Comparison of ENCODE assay signal across 11 mouse cellular contexts in genomic region chr2:27471170-27471584, GRCm38 (mm10). TPM values are rescaled to one million over a fixed set of nuclear protein-coding genes. Genes with fewer than 3 reads are reported as not detected.
DNase-seq lines count a peak whose midpoint lies in the region; ATAC-seq and TF ChIP-seq lines count a peak whose summit lies in the region.
"Had no signal": no experiment of that assay in that cellular context is flagged by ENCODE, and none has a peak within 500 bp of the region (broad histone marks: within the 10 kb centered on the region; RNA-seq: fewer than 3 reads in every experiment).

No protein-coding gene starts in this region.

- H3K4me3 ChIP-seq in megakaryocyte, embryonic 14.5 days (replicated peaks): peak overlapping the region; percentile 83
- no peak overlapping the region for H3K4me3 ChIP-seq in intestine, embryonic 16.5 days (ENCODE audit: low read length)
- no peak overlapping the region for H3K4me3 ChIP-seq in myocyte
- H3K4me3 ChIP-seq: heart, adult 2 months had no signal

- H3K4me1 ChIP-seq in megakaryocyte, embryonic 14.5 days: peaks cover 83% of the 10 kb centered on the region
- peaks cover 68% of the 10 kb centered on the region for H3K4me1 ChIP-seq in intestine, embryonic 16.5 days (ENCODE audit: control insufficient read depth, insufficient read depth, low read length)

- ATAC-seq in megakaryocyte, adult 5-6 weeks (ENCODE audit: poor library complexity, severe bottlenecking): no peak
- no peak for ATAC-seq in intestine, embryonic 16.5 days

- no peaks in the 10 kb centered on the region for H3K27me3 ChIP-seq in megakaryocyte, embryonic 14.5 days (replicated peaks)
- no peaks in the 10 kb centered on the region for H3K27me3 ChIP-seq in intestine, embryonic 16.5 days (replicated peaks; ENCODE audit: control insufficient read depth, insufficient read depth, low read length)
- no peaks in the 10 kb centered on the region for H3K27me3 ChIP-seq in myocyte (ENCODE audit: control insufficient read depth, insufficient read depth, insufficient read length)

- no peak overlapping the region for H3K4me2 ChIP-seq in intestine, embryonic 16.5 days (ENCODE audit: low read depth, low read length)
- H3K4me2 ChIP-seq in myocyte (ENCODE audit: low read depth): peak overlapping the region; percentile 43
- H3K4me2 ChIP-seq: lung, embryonic 14.5 days had no signal

- no peak overlapping the region for H3ac ChIP-seq in myocyte (ENCODE audit: control insufficient read depth, insufficient read length)

- DNase-seq in gastrocnemius, adult 8-10 months (ENCODE audit: low spot score in 2 of 2): peak; percentile 54 to 58
- DNase-seq in gastrocnemius, postnatal 10 days: no peak
- DNase-seq in retina, embryonic 14.5 days (ENCODE audit: low spot score): no peak
- no peak for DNase-seq in spleen, adult 12 weeks (ENCODE audit: low spot score)
- DNase-seq: heart, adult 2 months; kidney, postnatal 36 days; lung, embryonic 14.5 days had no signal

- peak overlapping the region; percentile 36; the same call in 1 of the 2 replicates for H3K9ac ChIP-seq in intestine, embryonic 16.5 days (ENCODE audit: low read depth, low read length)
- H3K9ac ChIP-seq: lung, embryonic 14.5 days had no signal

- H3K36me3 ChIP-seq in megakaryocyte, embryonic 14.5 days (replicated peaks; ENCODE audit: low read length): peaks cover 70% of the 10 kb centered on the region
- no peaks in the 10 kb centered on the region for H3K36me3 ChIP-seq in intestine, embryonic 16.5 days (ENCODE audit: control insufficient read depth, insufficient read depth, low read length)
- H3K36me3 ChIP-seq in myocyte (ENCODE audit: control insufficient read depth, insufficient read depth): peaks cover 5% of the 10 kb centered on the region

- no peak for TF ChIP-seq POLR2A in myocyte (IDR thresholded peaks at IDR 0.05; ENCODE audit: insufficient read length, low read depth)

- H3K9me3 ChIP-seq in megakaryocyte, embryonic 14.5 days: no peaks in the 10 kb centered on the region
- H3K9me3 ChIP-seq in intestine, embryonic 16.5 days (ENCODE audit: control insufficient read depth, low read length): no peaks in the 10 kb centered on the region

- peak overlapping the region; percentile 77 for H3K27ac ChIP-seq in intestine, embryonic 16.5 days (ENCODE audit: low read length)
- H3K27ac ChIP-seq: heart, adult 2 months had no signal

- peaks cover 86% of the 10 kb centered on the region for H3K79me2 ChIP-seq in myocyte (ENCODE audit: control insufficient read depth, insufficient read depth)

TF ChIP-seq in myocyte, 11 proteins besides CTCF, POLR2A, EP300 and RAD21:
- peak; percentile 75 to 95 (median 81) for TF ChIP-seq MYOG (IDR thresholded peaks at IDR 0.05; ENCODE audit: control insufficient read depth in 1 of 3, insufficient read depth in 1 of 3, insufficient read length in 2 of 3, low read depth in 2 of 3)
- TF ChIP-seq SRF (IDR thresholded peaks at IDR 0.05; ENCODE audit: control insufficient read depth, insufficient read length, low read depth): no peak
- peak; percentile 67 to 86 (median 84) for TF ChIP-seq MYOD1 (IDR thresholded peaks at IDR 0.05; ENCODE audit: control insufficient read depth in 1 of 3, insufficient read length in 2 of 3, low read depth in 2 of 3)
- TF ChIP-seq TCF3 (IDR thresholded peaks at IDR 0.05; ENCODE audit: insufficient read length, low read depth): peak; percentile 35
- TF ChIP-seq E2F4 (IDR thresholded peaks at IDR 0.05; ENCODE audit: insufficient read depth): no peak
- TF ChIP-seq REST (IDR thresholded peaks at IDR 0.05; ENCODE audit: insufficient read depth, insufficient read length): no peak
- TF ChIP-seq POLR2AphosphoS2 (IDR thresholded peaks at IDR 0.05; ENCODE audit: insufficient read length, low read depth): no peak
- no peak for TF ChIP-seq CEBPB (IDR thresholded peaks at IDR 0.05; ENCODE audit: insufficient read depth, poor library complexity, severe bottlenecking)
- no peak for TF ChIP-seq USF1 (IDR thresholded peaks at IDR 0.05; ENCODE audit: low read depth)
- TF ChIP-seq TCF12 (IDR thresholded peaks at IDR 0.05; ENCODE audit: insufficient read depth, poor library complexity, severe bottlenecking): peak; percentile 80
- no peak for TF ChIP-seq MAX (IDR thresholded peaks at IDR 0.05; ENCODE audit: low read depth)

RNA-seq across cellular contexts. Expression of gene Brd3os, which starts 29.1 kb away (rescaled TPM):
- 1 to 10 TPM in 1 of 4 experiments, under 1 TPM in 3; 0.70 to 1.2 (median 0.82) TPM for total RNA-seq in gastrocnemius, adult 8-10 months (2022)
- 1 to 10 TPM in 1 of 2 experiments, under 1 TPM in 1; 0.94 to 1.6 TPM for total RNA-seq in gastrocnemius, postnatal 10 days (2021)
- polyA plus RNA-seq in megakaryocyte, embryonic 14.5 days (2012; ENCODE audit: insufficient read depth, low replicate concordance): 0.51 TPM in 1 of 2 replicates, not detected in the other
- total RNA-seq in megakaryocyte, adult 5-6 weeks (2015): 0.93 TPM in 1 of 2 replicates, not detected in the other
- total RNA-seq in megakaryocyte, adult 5-6 weeks (2017): 0.11 TPM in 1 of 2 replicates, not detected in the other
- 4.6 and 5.5 TPM in 2 replicates for polyA plus RNA-seq in intestine, embryonic 16.5 days (2015; fragmentation: Nextera tagmentation; extraction: Ambion mirVana)
- 28.7 TPM for polyA plus RNA-seq in myocyte (2012; fragmentation: generic; extraction: Trizol)

RNA-seq across cellular contexts. Expression of gene Brd3, which starts 36.3 kb away (rescaled TPM):
- 10 to 100 TPM; 19.4 to 29.0 (median 24.9) TPM for total RNA-seq in gastrocnemius, adult 8-10 months (2022)
- total RNA-seq in gastrocnemius, postnatal 10 days (2021): 10 to 100 TPM; 52.3 to 53.6 TPM
- 58.4 and 65.2 TPM in 2 replicates for polyA plus RNA-seq in megakaryocyte, embryonic 14.5 days (2012; ENCODE audit: insufficient read depth, low replicate concordance)
- total RNA-seq in megakaryocyte, adult 5-6 weeks (2015): 43.1 and 60.4 TPM in 2 replicates
- 22.4 and 28.3 TPM in 2 replicates for total RNA-seq in megakaryocyte, adult 5-6 weeks (2017)
- polyA plus RNA-seq in intestine, embryonic 16.5 days (2015; fragmentation: Nextera tagmentation; extraction: Ambion mirVana): 82.5 and 85.9 TPM in 2 replicates
- 26.8 TPM for polyA plus RNA-seq in myocyte (2012; fragmentation: generic; extraction: Trizol)

RNA-seq across cellular contexts. Expression of gene Wdr5, which starts 43.8 kb away (rescaled TPM):
- total RNA-seq in gastrocnemius, adult 8-10 months (2022): 10 to 100 TPM; 15.4 to 19.7 (median 17.1) TPM
- 10 to 100 TPM; 27.4 to 27.8 TPM for total RNA-seq in gastrocnemius, postnatal 10 days (2021)
- 6.3 and 27.6 TPM in 2 replicates for polyA plus RNA-seq in megakaryocyte, embryonic 14.5 days (2012; ENCODE audit: insufficient read depth, low replicate concordance)
- total RNA-seq in megakaryocyte, adult 5-6 weeks (2015): 21.3 and 22.2 TPM in 2 replicates
- 42.8 and 44.8 TPM in 2 replicates for total RNA-seq in megakaryocyte, adult 5-6 weeks (2017)
- polyA plus RNA-seq in intestine, embryonic 16.5 days (2015; fragmentation: Nextera tagmentation; extraction: Ambion mirVana): 40.0 and 44.8 TPM in 2 replicates
- polyA plus RNA-seq in myocyte (2012; fragmentation: generic; extraction: Trizol): 34.8 TPM

RNA-seq across cellular contexts. Expression of gene Vav2, which starts 44.3 kb away (rescaled TPM):
- total RNA-seq in gastrocnemius, adult 8-10 months (2022): 1 to 10 TPM; 2.0 to 2.2 (median 2.0) TPM
- total RNA-seq in gastrocnemius, postnatal 10 days (2021): 1 to 10 TPM; 5.6 to 8.9 TPM
- polyA plus RNA-seq in megakaryocyte, embryonic 14.5 days (2012; ENCODE audit: insufficient read depth, low replicate concordance): 2.8 and 5.5 TPM in 2 replicates
- 5.9 and 8.0 TPM in 2 replicates for total RNA-seq in megakaryocyte, adult 5-6 weeks (2015)
- 11.0 and 11.5 TPM in 2 replicates for total RNA-seq in megakaryocyte, adult 5-6 weeks (2017)
- polyA plus RNA-seq in intestine, embryonic 16.5 days (2015; fragmentation: Nextera tagmentation; extraction: Ambion mirVana): 4.1 and 4.8 TPM in 2 replicates
- 14.1 TPM for polyA plus RNA-seq in myocyte (2012; fragmentation: generic; extraction: Trizol)

Comparison
In these comparisons a context has a peak if more than half of its experiments do, and no peak if none do; other contexts are left out.
1. DNase-seq: peak in gastrocnemius, adult 8-10 months (2 of 2); none in gastrocnemius, postnatal 10 days (single experiment), retina, embryonic 14.5 days (single experiment) and spleen, adult 12 weeks (single experiment).